Comparison of ENCODE assay signal across 9 mouse cellular contexts in genomic region chr5:122798557-122799378, GRCm38 (mm10). TPM values are rescaled to one million over a fixed set of nuclear protein-coding genes. Genes with fewer than 3 reads are reported as not detected.
DNase-seq lines count a peak whose midpoint lies in the region; ATAC-seq and TF ChIP-seq lines count a peak whose summit lies in the region.
"Had no signal": no experiment of that assay in that cellular context is flagged by ENCODE, and none has a peak within 500 bp of the region (broad histone marks: within the 10 kb centered on the region; RNA-seq: fewer than 3 reads in every experiment).

No protein-coding gene starts in this region.

- H3K4me3 ChIP-seq in gastrocnemius, adult 2 months, result no peak overlapping the region; the same call in 1 of the 2 replicates
- no peak overlapping the region for H3K4me3 ChIP-seq in heart, embryonic 12.5 days
- H3K4me3 ChIP-seq in liver, embryonic 13.5 days (replicated peaks), result no peak overlapping the region
- H3K4me3 ChIP-seq: embryonic facial prominence, embryonic 13.5 days had no signal

- peak; percentile 77 for ATAC-seq in heart, embryonic 12.5 days (ENCODE audit: insufficient number of reproducible peaks, low FRiP score)
- ATAC-seq in liver, embryonic 13.5 days (ENCODE audit: low read depth), result peak; percentile 39

- DNase-seq in gastrocnemius, adult 2 months, result peak; percentile 46
- no peak for DNase-seq in gastrocnemius, postnatal 36 days
- peak; percentile 65 for DNase-seq in cerebellum, adult 9-10 months
- DNase-seq in kidney, postnatal 14 days, result peak; percentile 68
- DNase-seq in liver, embryonic 13.5 days, result no peak
- peak; percentile 64 for DNase-seq in ovary, postnatal 10 days (ENCODE audit: low spot score)
- no peak for DNase-seq in embryo, embryonic 11 days

- peak overlapping the region; percentile 35 for H3K27ac ChIP-seq in gastrocnemius, adult 2 months
- H3K27ac ChIP-seq in heart, embryonic 12.5 days (ENCODE audit: poor library complexity, severe bottlenecking), result peak overlapping the region; percentile 79
- H3K27ac ChIP-seq in liver, embryonic 13.5 days, result peak overlapping the region; percentile 74

- no peak overlapping the region for H3K9ac ChIP-seq in heart, embryonic 12.5 days
- no peak overlapping the region for H3K9ac ChIP-seq in liver, embryonic 13.5 days
- H3K9ac ChIP-seq: embryonic facial prominence, embryonic 13.5 days had no signal

- 59% methylated on average over 17 of the region's 17 CpGs for WGBS in heart, embryonic 12.5 days
- 70% methylated on average over 17 of the region's 17 CpGs for WGBS in liver, embryonic 13.5 days (ENCODE audit: insufficient replicate concordance)

- H3K36me3 ChIP-seq in heart, embryonic 12.5 days, result peaks cover 84% of the 10 kb centered on the region
- H3K36me3 ChIP-seq in liver, embryonic 13.5 days, result peaks cover 95% of the 10 kb centered on the region

- no peaks in the 10 kb centered on the region for H3K27me3 ChIP-seq in heart, embryonic 12.5 days (replicated peaks)
- no peaks in the 10 kb centered on the region for H3K27me3 ChIP-seq in liver, embryonic 13.5 days
- H3K27me3 ChIP-seq: embryonic facial prominence, embryonic 13.5 days had no signal

- H3K4me1 ChIP-seq in heart, embryonic 12.5 days (replicated peaks), result peaks cover 47% of the 10 kb centered on the region
- H3K4me1 ChIP-seq in liver, embryonic 13.5 days (replicated peaks), result peaks cover 45% of the 10 kb centered on the region

- H3K4me2 ChIP-seq in heart, embryonic 12.5 days, result no peak overlapping the region; the same call in 1 of the 2 replicates
- H3K4me2 ChIP-seq in liver, embryonic 13.5 days, result no peak overlapping the region
- H3K4me2 ChIP-seq: embryonic facial prominence, embryonic 13.5 days had no signal

- TF ChIP-seq CTCF in gastrocnemius, adult 2 months (IDR thresholded peaks at IDR 0.05), result no peak

- intact Hi-C loops in gastrocnemius, adult 2 months (cut with DNase I), result no loop called here
- intact Hi-C loops in gastrocnemius, postnatal 36 days (cut with DNase I), result no loop called here

- H3K9me3 ChIP-seq in heart, embryonic 12.5 days (replicated peaks), result no peaks in the 10 kb centered on the region
- no peaks in the 10 kb centered on the region for H3K9me3 ChIP-seq in liver, embryonic 13.5 days (replicated peaks)
- H3K9me3 ChIP-seq: embryonic facial prominence, embryonic 13.5 days had no signal

RNA-seq across cellular contexts. Expression of gene Camkk2, which starts 19.6 kb away (rescaled TPM):
- total RNA-seq in gastrocnemius, adult 2 months (2021), result 1 to 10 TPM; 3.6 to 5.2 TPM
- total RNA-seq in gastrocnemius, postnatal 36 days (2021), result 1 to 10 TPM; 5.1 to 5.2 TPM
- 18.4 and 19.4 TPM in 2 replicates for polyA plus RNA-seq in heart, embryonic 12.5 days (2016; fragmentation: Nextera tagmentation; extraction: Ambion mirVana)
- 9.6 and 11.5 TPM in 2 replicates for polyA plus RNA-seq in liver, embryonic 13.5 days (2015; fragmentation: Nextera tagmentation; extraction: Ambion mirVana)

RNA-seq across cellular contexts. Expression of gene Anapc5, which starts 22.4 kb away (rescaled TPM):
- total RNA-seq in gastrocnemius, adult 2 months (2021), result 100 to 1,000 TPM; 366 to 502 TPM
- total RNA-seq in gastrocnemius, postnatal 36 days (2021), result 100 to 1,000 TPM; 289 to 361 TPM
- polyA plus RNA-seq in heart, embryonic 12.5 days (2016; fragmentation: Nextera tagmentation; extraction: Ambion mirVana), result 342 and 343 TPM in 2 replicates
- 258 and 301 TPM in 2 replicates for polyA plus RNA-seq in liver, embryonic 13.5 days (2015; fragmentation: Nextera tagmentation; extraction: Ambion mirVana)

RNA-seq across cellular contexts. Expression of gene Rnf34, which starts 51.1 kb away (rescaled TPM):
- 10 to 100 TPM; 20.0 to 21.4 TPM for total RNA-seq in gastrocnemius, adult 2 months (2021)
- 10 to 100 TPM; 16.2 to 19.4 TPM for total RNA-seq in gastrocnemius, postnatal 36 days (2021)
- polyA plus RNA-seq in heart, embryonic 12.5 days (2016; fragmentation: Nextera tagmentation; extraction: Ambion mirVana), result 26.2 and 32.4 TPM in 2 replicates
- 13.7 and 13.8 TPM in 2 replicates for polyA plus RNA-seq in liver, embryonic 13.5 days (2015; fragmentation: Nextera tagmentation; extraction: Ambion mirVana)

Comparison
In these comparisons a context has a peak if more than half of its experiments do, and no peak if none do; other contexts are left out.
1. DNase-seq: peak in gastrocnemius, adult 2 months (single experiment), cerebellum, adult 9-10 months (single experiment), kidney, postnatal 14 days (single experiment) and ovary, postnatal 10 days (single experiment); none in gastrocnemius, postnatal 36 days (0 of 2), liver, embryonic 13.5 days (single experiment) and embryo, embryonic 11 days (single experiment).
2. Peak in every context shown above with its lines, with median percentiles within 50 percentile points of each other: H3K27ac ChIP-seq.